Mouse (Mus musculus): Measurements from ENCODE around the gene Prss36. TPM values are rescaled to one million over a fixed set of nuclear protein-coding genes. Genes with fewer than 3 reads are reported as not detected.

Prss36 gene
- polyA plus RNA-seq, 1 experiment: 4.4 TPM

Other genes with a start within 250 kb of the Prss36 start
- 17.5 and 21.2 TPM in 2 replicates for gene Bcl7c, start 237.8 kb downstream of the Prss36 start, polyA plus RNA-seq (2012; rRNA removed)
- 3.0 and 3.4 TPM in 2 replicates for gene Ctf1, start 234.0 kb downstream of the Prss36 start, polyA plus RNA-seq (2012; rRNA removed)
- not detected in 2 replicates for gene Ctf2, start 214.6 kb downstream of the Prss36 start, polyA plus RNA-seq (2012; rRNA removed)
- gene Fbxl19, start 202.2 kb downstream of the Prss36 start, polyA plus RNA-seq (2012; rRNA removed): 28.6 and 34.4 TPM in 2 replicates
- 15.7 and 20.5 TPM in 2 replicates for gene Orai3, start 176.9 kb downstream of the Prss36 start, polyA plus RNA-seq (2012; rRNA removed)
- 6.7 and 6.8 TPM in 2 replicates for gene Setd1a, start 170.1 kb downstream of the Prss36 start, polyA plus RNA-seq (2012; rRNA removed)
- not detected in 2 replicates for gene Gm49388, start 161.1 kb downstream of the Prss36 start, polyA plus RNA-seq (2012; rRNA removed)
- 55.9 and 69.1 TPM in 2 replicates for gene Hsd3b7, start 146.1 kb downstream of the Prss36 start, polyA plus RNA-seq (2012; rRNA removed)
- 64.0 and 81.2 TPM in 2 replicates for gene Stx4a, start 122.4 kb downstream of the Prss36 start, polyA plus RNA-seq (2012; rRNA removed)
- 1.7 and 3.1 TPM in 2 replicates for gene Stx1b, start 122.2 kb downstream of the Prss36 start, polyA plus RNA-seq (2012; rRNA removed)
- 12.8 and 19.5 TPM in 2 replicates for gene Zfp646, start 70.5 kb downstream of the Prss36 start, polyA plus RNA-seq (2012; rRNA removed)
- gene Zfp668, start 69.9 kb downstream of the Prss36 start, polyA plus RNA-seq (2012; rRNA removed): 5.4 and 5.9 TPM in 2 replicates
- gene Prss53, start 55.8 kb downstream of the Prss36 start, polyA plus RNA-seq (2012; rRNA removed): 0.80 and 1.1 TPM in 2 replicates
- gene Gm21974, start 51.3 kb downstream of the Prss36 start, polyA plus RNA-seq (2012; rRNA removed): not detected in 2 replicates
- 69.3 and 83.9 TPM in 2 replicates for gene Vkorc1, start 51.1 kb downstream of the Prss36 start, polyA plus RNA-seq (2012; rRNA removed)
- 82.2 and 87.5 TPM in 2 replicates for gene Bckdk, start 42.6 kb downstream of the Prss36 start, polyA plus RNA-seq (2012; rRNA removed)
- gene Kat8, start 34.2 kb downstream of the Prss36 start, polyA plus RNA-seq (2012; rRNA removed): 14.2 and 14.8 TPM in 2 replicates
- 33.4 and 34.9 TPM in 2 replicates for gene Prss8, start 16.6 kb downstream of the Prss36 start, polyA plus RNA-seq (2012; rRNA removed)
- gene Fus, start 20.7 kb upstream of the Prss36 start, polyA plus RNA-seq (2012; rRNA removed): 187 and 218 TPM in 2 replicates
- 928 and 1,122 TPM in 2 replicates for gene Pycard, start 47.1 kb upstream of the Prss36 start, polyA plus RNA-seq (2012; rRNA removed)
- 6.8 and 9.8 TPM in 2 replicates for gene Trim72, start 57.2 kb upstream of the Prss36 start, polyA plus RNA-seq (2012; rRNA removed)
- gene Itgam, start 115.9 kb upstream of the Prss36 start, polyA plus RNA-seq (2012; rRNA removed): 10.1 and 14.0 TPM in 2 replicates
- gene Gm49368, start 116.0 kb upstream of the Prss36 start, polyA plus RNA-seq (2012; rRNA removed): 0.02 and 0.04 TPM in 2 replicates
- gene Itgax, start 182.8 kb upstream of the Prss36 start, polyA plus RNA-seq (2012; rRNA removed): 6.7 and 13.6 TPM in 2 replicates
- gene Itgad, start 207.7 kb upstream of the Prss36 start, polyA plus RNA-seq (2012; rRNA removed): 1.1 and 1.5 TPM in 2 replicates